Mouse (Mus musculus): ENCODE measurements around the gene Pik3r2. TPM values are rescaled to one million over a fixed set of nuclear protein-coding genes. Genes with fewer than 3 reads are reported as not detected.

Gene Pik3r2
- polyA plus RNA-seq, 1 experiment from 2014 or later = 84.5 TPM

DNA sequence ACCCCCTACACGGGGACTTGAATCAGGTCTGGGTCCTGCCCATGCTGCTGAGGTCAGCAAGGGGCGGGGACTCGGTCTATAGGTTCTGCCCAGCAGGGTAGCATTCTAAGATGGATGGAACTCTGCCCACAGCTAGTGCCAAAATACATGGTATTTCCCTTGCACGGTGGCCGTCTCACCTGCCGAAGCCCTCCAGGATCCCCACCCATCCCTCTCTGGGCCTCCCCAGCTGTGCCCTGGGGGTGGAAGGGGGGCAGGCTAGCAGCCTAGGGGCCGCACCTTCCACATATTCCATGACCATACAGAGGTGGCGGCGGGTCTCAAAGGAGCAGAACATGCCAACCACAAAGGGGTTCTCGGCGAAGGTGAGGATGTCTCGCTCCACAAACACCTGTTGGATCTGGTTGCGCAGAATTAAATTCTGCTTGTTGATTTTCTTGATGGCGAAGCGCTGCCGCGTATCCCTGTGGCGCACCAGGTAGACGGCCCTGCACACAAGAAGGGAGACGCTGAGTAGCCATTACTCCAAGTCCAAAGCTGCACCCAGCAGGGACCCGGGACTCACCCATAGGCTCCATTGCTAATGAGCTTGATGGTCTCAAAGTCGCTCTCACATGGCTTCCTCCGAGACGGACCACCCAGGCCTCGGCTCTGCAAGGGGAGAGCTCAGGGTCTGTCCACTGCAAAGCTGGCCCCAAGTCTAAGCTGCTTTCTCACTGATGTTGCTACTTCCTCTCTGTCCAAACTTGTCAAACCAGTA, 10.0 kb upstream of the Pik3r2 start:
- no peak for ATAC-seq (ENCODE audit: low FRiP score)
- Histone ChIP-seq H3K36me3 (peaks cover 65% of the 10 kb centered on the region), H3K27ac (no peak overlapping the region), H3K9ac (no peak overlapping the region), H3K4me3 (no peak overlapping the region), H3K4me1 (peaks cover 23% of the 10 kb centered on the region), H3K4me2 (replicated peaks) (no peak overlapping the region), H3K27me3 (peaks cover 3% of the 10 kb centered on the region; the same call in 1 of the 2 replicates), H3K9me3 (replicated peaks) (no peaks in the 10 kb centered on the region)
- 86% methylated on average over 25 of the region's 25 CpGs for WGBS

DNA sequence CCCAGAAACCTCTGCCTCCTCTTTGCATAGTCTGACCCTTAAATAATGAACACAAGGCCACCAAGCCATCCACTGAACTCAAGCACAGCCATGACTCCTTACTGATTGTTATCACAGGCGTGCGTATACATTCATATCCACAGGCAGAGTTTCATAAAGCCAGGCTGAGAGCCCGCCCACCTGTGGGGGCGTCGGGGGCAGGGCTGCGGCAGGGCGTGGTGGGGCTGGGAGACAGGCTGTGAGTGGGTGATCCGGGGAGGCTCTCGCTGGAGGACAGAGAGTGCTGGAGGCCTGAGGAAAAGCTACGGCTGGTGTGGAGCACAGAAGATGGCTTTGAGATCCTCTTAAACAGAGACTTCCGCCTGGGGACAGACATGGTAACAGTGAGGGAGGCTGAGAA, 3.6 kb upstream of the Pik3r2 start:
- WGBS = 83% methylated on average over 11 of the region's 11 CpGs
- no peak overlapping the region for H3K4me2 ChIP-seq (replicated peaks)
- no peak overlapping the region for H3K9ac ChIP-seq
- H3K27me3 ChIP-seq = no peaks in the 10 kb centered on the region
- no peaks in the 10 kb centered on the region for H3K9me3 ChIP-seq (replicated peaks)
- H3K4me3 ChIP-seq = no peak overlapping the region
- no peak for ATAC-seq (ENCODE audit: low FRiP score)
- peaks cover 22% of the 10 kb centered on the region for H3K4me1 ChIP-seq
- peaks cover 61% of the 10 kb centered on the region for H3K36me3 ChIP-seq
- no peak overlapping the region for H3K27ac ChIP-seq

DNA sequence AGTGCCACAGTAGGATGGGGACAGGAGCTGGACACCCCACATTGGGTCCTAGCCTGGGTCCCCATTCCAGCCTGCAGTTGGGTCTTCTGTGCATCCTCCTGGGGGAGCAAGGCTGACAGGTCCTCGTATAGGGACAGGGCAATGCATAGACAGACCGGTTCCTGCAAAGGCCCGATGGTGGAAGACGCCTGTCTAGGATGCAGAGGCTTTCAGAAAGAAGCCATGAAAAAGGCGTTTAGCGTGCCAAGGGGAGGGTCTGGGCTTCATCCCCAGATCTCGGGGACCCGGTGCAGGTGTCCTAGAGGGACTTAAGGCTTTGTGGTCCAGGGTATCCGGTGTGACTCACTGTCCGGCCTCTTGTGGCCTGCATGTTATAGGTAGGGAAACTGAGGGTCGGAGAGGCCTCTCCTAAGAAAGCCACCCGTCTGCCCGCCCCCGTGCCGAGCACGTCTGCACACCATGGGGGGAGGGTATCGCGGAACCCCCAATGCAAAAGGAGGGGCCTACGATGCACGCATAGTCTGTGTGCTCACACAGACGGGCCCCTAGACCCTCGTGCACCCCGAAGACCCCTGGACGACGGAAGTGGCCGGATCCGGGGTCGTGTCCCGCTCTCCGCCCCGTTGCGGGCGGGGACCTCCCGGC, 540 bp downstream of the Pik3r2 start:
- Histone ChIP-seq H3K36me3 (peaks cover 68% of the 10 kb centered on the region), H3K9ac (peak overlapping the region; percentile 87), H3K9me3 (replicated peaks) (no peaks in the 10 kb centered on the region), H3K4me2 (replicated peaks) (peak overlapping the region; percentile 90), H3K4me1 (peaks cover 42% of the 10 kb centered on the region), H3K27me3 (no peaks in the 10 kb centered on the region), H3K4me3 (peak overlapping the region; percentile 82), H3K27ac (peak overlapping the region; percentile 96)
- no peak; the same call in none of the 2 replicates for ATAC-seq (ENCODE audit: low FRiP score)
- 2% methylated on average over 32 of the region's 34 CpGs for WGBS

DNA sequence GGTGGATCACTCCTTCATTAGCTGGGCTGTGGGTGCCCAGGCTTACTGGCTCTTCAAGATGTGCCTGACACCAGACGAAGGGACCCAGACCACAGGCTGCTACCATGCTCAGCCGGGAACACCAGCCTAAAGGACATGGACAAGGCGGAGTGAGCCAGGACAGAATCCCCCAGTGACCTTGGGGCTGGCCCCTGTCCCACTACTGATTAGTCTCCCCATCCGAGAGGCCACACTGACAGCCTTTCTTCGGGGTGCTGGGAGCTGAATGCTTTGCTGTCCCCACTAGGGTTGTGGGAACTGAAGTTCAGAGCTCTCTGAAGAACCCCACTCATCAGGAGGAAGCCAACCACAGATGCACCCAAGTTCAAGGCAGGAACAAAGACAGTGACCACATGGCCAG, 1.3 kb downstream of the Pik3r2 start:
- H3K4me3 ChIP-seq = peak overlapping the region; percentile 82
- peaks cover 42% of the 10 kb centered on the region for H3K4me1 ChIP-seq
- no peak for ATAC-seq (ENCODE audit: low FRiP score)
- peak overlapping the region; percentile 90 for H3K4me2 ChIP-seq (replicated peaks)
- H3K36me3 ChIP-seq = peaks cover 68% of the 10 kb centered on the region
- H3K27ac ChIP-seq = no peak overlapping the region
- WGBS = 92% methylated on average over 5 of the region's 5 CpGs
- H3K9me3 ChIP-seq (replicated peaks) = no peaks in the 10 kb centered on the region
- no peaks in the 10 kb centered on the region for H3K27me3 ChIP-seq
- peak overlapping the region; percentile 87 for H3K9ac ChIP-seq

DNA sequence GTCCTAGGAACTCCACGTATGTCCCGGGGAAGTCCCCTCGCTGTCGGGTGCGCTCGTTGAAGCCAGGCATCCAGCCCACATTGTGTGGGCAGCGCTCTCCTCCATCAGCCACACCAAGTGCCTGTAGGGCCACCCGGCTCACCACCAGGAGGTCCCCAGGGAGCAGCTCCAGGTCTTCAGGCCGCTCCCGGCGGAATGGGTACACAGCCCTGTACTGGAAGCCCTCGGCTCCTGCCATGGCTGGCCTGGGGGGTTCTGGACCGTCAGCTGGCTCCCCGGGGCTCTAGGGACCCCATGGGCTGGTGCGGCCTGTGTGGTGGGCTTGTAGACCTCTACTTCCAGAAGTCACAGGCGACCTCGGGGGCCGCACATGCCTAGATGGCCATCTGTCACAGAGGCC, 1.8 kb downstream of the Pik3r2 start:
- peaks cover 42% of the 10 kb centered on the region for H3K4me1 ChIP-seq
- no peaks in the 10 kb centered on the region for H3K27me3 ChIP-seq
- peak overlapping the region; percentile 33; the same call in 1 of the 2 replicates for H3K9ac ChIP-seq
- H3K36me3 ChIP-seq = peaks cover 68% of the 10 kb centered on the region
- H3K27ac ChIP-seq = no peak overlapping the region
- H3K4me2 ChIP-seq (replicated peaks) = peak overlapping the region; percentile 90
- H3K9me3 ChIP-seq (replicated peaks) = no peaks in the 10 kb centered on the region
- ATAC-seq (ENCODE audit: low FRiP score) = no peak
- 93% methylated on average over 18 of the region's 18 CpGs for WGBS
- H3K4me3 ChIP-seq = peak overlapping the region; percentile 82; the same call in 1 of the 2 replicates

DNA sequence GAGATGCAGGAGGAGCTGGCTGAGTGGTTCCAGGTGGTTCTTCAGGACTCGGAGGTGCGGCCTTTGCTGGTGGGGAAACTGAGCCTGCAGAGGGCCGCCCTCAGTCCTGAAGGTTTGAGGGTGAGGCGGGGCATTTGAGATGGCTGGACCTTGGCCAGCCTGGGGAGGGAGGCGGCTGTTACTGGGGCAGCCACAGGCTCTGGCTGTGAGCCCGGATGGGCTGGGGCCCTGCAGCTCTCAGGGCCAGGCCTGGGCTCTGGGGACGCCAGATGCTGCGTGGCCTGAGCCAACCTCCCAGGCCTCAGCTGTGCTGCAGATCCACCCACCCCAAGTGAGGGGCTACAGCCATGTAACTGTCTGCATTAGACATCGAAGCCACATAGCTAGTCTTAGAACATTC, 2.7 kb downstream of the Pik3r2 start:
- Histone ChIP-seq H3K27ac (peak overlapping the region; percentile 30), H3K4me2 (replicated peaks) (peak overlapping the region; percentile 90), H3K9me3 (replicated peaks) (no peaks in the 10 kb centered on the region), H3K4me1 (peaks cover 42% of the 10 kb centered on the region), H3K27me3 (no peaks in the 10 kb centered on the region), H3K9ac (0 out of 2 replicates have a peak overlapping the region, but pooled peaks have one; percentile 33), H3K4me3 (no peak overlapping the region), H3K36me3 (peaks cover 63% of the 10 kb centered on the region)
- no peak for ATAC-seq (ENCODE audit: low FRiP score)
- whole genome bisulfite sequencing = 73% methylated on average over 9 of the region's 9 CpGs

DNA sequence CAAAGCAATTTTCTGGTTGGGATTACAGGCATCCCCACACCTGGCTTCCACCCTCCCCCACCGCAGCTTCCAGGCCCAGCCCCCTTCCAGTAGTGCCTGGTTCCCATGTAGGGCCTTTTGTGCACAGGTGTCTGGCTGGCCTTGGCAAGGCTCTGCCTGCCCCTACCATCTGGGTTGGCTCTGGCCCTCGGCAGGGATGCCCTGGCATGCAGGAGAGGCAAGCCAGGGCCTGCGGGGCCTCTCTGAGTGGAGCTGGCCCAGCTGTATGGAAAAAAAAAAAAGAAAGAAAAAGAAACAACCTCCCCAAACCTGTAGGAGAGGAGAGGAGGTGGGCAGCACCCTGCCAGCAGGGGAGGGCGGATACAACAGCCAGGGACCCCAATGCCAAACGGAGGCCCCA, 3.1 kb downstream of the Pik3r2 start:
- no peak for ATAC-seq (ENCODE audit: low FRiP score)
- Histone ChIP-seq H3K9ac (0 out of 2 replicates have a peak overlapping the region, but pooled peaks have one; percentile 33), H3K36me3 (peaks cover 64% of the 10 kb centered on the region)

DNA sequence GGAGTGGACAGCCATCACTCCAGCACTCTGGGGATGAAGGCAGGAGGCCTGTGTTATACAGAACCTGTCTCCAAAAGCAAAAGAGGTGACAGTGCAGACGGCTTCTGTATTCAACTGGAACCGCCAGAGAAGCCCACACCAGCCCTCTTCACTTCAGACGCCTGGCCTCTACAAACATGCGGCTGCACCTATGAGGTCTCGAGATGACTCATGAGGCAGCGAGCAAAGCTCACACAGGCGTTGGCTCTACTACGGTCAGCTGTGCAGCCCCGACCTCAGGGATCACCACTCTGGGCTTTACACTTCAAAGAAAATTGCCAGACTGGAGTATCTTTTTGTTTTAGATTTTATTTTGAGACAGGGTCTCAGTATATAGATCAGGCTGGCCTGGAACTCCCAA, 3.6 kb downstream of the Pik3r2 start:
- H3K27ac ChIP-seq = no peak overlapping the region
- 93% methylated on average over 9 of the region's 9 CpGs for WGBS
- H3K27me3 ChIP-seq = no peaks in the 10 kb centered on the region; the same call in 1 of the 2 replicates
- peaks cover 35% of the 10 kb centered on the region for H3K4me1 ChIP-seq
- no peak overlapping the region for H3K4me3 ChIP-seq
- H3K9ac ChIP-seq = 0 out of 2 replicates have a peak overlapping the region, but pooled peaks have one; percentile 9
- ATAC-seq (ENCODE audit: low FRiP score) = no peak
- H3K9me3 ChIP-seq (replicated peaks) = no peaks in the 10 kb centered on the region
- peaks cover 65% of the 10 kb centered on the region for H3K36me3 ChIP-seq
- 0 out of 2 replicates have a peak overlapping the region, but pooled peaks have one; percentile 90 for H3K4me2 ChIP-seq (replicated peaks)

More for the DNA sequence above, 3.1 kb downstream of the Pik3r2 start:
- Histone ChIP-seq H3K4me1 (peaks cover 40% of the 10 kb centered on the region), H3K4me3 (no peak overlapping the region), H3K27ac (peak overlapping the region; percentile 23; the same call in 1 of the 2 replicates), H3K27me3 (no peaks in the 10 kb centered on the region), H3K9me3 (replicated peaks) (no peaks in the 10 kb centered on the region), H3K4me2 (replicated peaks) (peak overlapping the region; percentile 90; the same call in 1 of the 2 replicates)
- 91% methylated on average over 5 of the region's 5 CpGs for WGBS

DNA sequence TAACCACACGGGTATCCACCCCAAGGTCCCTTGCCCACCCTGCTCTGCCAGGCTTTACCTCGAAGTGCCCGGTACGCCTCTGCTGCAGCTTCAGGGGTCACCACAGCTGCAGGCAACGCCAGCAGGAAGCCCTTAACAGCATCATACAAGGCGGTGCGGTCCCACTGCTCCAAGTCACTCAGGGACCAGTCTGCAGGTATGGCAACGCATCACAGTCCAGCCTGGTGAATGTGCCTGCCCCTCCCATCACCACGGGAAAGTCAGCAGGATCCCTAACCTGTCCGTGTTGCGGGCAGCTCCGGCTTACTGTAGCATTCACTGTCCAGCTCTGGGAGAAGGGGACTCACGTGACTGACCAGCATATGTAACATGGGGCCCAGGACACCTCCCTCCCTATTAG, 4.4 kb downstream of the Pik3r2 start:
- ATAC-seq (ENCODE audit: low FRiP score) = no peak
- Histone ChIP-seq H3K4me2 (replicated peaks) (no peak overlapping the region), H3K27ac (no peak overlapping the region), H3K27me3 (peaks cover 8% of the 10 kb centered on the region; the same call in 1 of the 2 replicates), H3K36me3 (peaks cover 71% of the 10 kb centered on the region), H3K9me3 (replicated peaks) (no peaks in the 10 kb centered on the region), H3K9ac (no peak overlapping the region), H3K4me3 (no peak overlapping the region), H3K4me1 (peaks cover 30% of the 10 kb centered on the region)
- 94% methylated on average over 13 of the region's 13 CpGs for WGBS

DNA sequence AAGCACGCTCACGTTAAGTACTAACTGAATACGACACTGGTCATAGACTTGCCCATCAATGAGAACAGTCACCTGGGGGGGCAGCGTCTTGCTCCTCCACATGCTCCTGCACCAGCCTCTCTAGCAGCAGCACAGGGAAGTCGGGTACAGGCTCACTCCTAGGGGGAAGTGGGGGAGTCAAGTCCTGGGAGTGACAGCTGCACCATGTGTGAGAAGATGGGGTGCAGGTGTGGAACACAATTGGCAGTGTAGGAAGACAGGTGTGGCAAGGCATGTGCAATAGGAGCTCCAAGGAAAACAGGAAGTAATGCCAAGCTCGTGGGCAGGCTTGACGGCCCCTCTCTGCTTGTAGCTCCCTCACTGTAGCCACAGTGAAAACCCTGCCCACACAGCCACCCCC, 5.3 kb downstream of the Pik3r2 start:
- no peak overlapping the region for H3K4me2 ChIP-seq (replicated peaks)
- peaks cover 38% of the 10 kb centered on the region for H3K4me1 ChIP-seq
- H3K27me3 ChIP-seq = peaks cover 15% of the 10 kb centered on the region; the same call in 1 of the 2 replicates
- H3K27ac ChIP-seq = no peak overlapping the region
- no peaks in the 10 kb centered on the region for H3K9me3 ChIP-seq (replicated peaks)
- H3K9ac ChIP-seq = no peak overlapping the region
- WGBS = 88% methylated on average over 7 of the region's 7 CpGs
- no peak overlapping the region for H3K4me3 ChIP-seq
- ATAC-seq (ENCODE audit: low FRiP score) = no peak
- H3K36me3 ChIP-seq = peaks cover 71% of the 10 kb centered on the region

DNA sequence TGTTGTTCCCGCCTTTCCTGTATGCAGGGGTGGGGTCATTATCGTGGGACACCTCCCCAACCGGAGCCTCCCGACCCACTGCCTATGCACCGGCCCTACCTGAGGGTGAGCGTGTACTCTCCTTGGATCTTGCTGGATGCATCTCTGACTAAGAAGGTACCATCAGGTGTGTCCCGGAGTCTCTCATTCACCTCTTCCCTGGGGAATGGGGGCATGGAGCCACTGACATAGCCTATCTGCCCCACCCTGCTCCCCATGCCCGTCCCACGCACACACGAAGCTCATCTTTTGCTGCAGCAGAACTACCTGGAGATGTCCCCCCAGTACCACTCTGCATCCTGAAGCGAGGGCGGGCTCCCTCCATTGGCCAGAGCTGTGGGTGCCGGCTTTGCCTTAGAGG, 5.8 kb downstream of the Pik3r2 start:
- 94% methylated on average over 13 of the region's 13 CpGs for WGBS
- peaks cover 40% of the 10 kb centered on the region for H3K4me1 ChIP-seq
- H3K4me2 ChIP-seq (replicated peaks) = no peak overlapping the region
- peaks cover 18% of the 10 kb centered on the region; the same call in 1 of the 2 replicates for H3K27me3 ChIP-seq
- peaks cover 71% of the 10 kb centered on the region for H3K36me3 ChIP-seq
- H3K9ac ChIP-seq = no peak overlapping the region
- H3K4me3 ChIP-seq = no peak overlapping the region
- H3K9me3 ChIP-seq (replicated peaks) = no peaks in the 10 kb centered on the region
- H3K27ac ChIP-seq = no peak overlapping the region
- no peak for ATAC-seq (ENCODE audit: low FRiP score)

DNA sequence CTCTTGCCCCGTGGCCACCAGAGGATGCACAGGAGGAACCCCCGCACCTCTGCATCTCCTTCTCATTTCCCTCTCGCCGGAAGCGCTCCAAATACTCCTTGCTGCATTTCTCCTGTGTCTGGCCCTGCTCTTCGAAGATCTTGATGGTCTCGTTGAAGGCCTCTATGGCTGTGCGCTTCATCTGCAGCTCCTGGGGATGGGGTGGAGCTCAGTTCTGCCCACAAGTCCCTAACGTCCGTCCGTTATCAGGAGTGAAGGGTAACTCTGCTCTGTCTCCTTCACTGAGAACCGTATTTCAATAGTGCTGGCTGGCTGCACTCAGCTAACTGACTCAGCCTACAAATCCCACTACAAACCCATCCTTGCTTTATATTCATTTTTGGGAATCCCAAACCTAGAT, 6.7 kb downstream of the Pik3r2 start:
- H3K9ac ChIP-seq = 0 out of 2 replicates have a peak overlapping the region, but pooled peaks have one; percentile 13
- ATAC-seq (ENCODE audit: low FRiP score) = no peak
- H3K36me3 ChIP-seq = peaks cover 69% of the 10 kb centered on the region
- peaks cover 34% of the 10 kb centered on the region for H3K4me1 ChIP-seq
- peaks cover 22% of the 10 kb centered on the region; the same call in 1 of the 2 replicates for H3K27me3 ChIP-seq
- H3K4me3 ChIP-seq = no peak overlapping the region
- H3K27ac ChIP-seq = no peak overlapping the region
- no peak overlapping the region for H3K4me2 ChIP-seq (replicated peaks)
- 74% methylated on average over 12 of the region's 12 CpGs for WGBS
- H3K9me3 ChIP-seq (replicated peaks) = no peaks in the 10 kb centered on the region
